Mouse (Mus musculus) hindbrain, embryonic 16.5 days (tissue): Measurements from ENCODE around the gene Alox12. TPM values are rescaled to one million over a fixed set of nuclear protein-coding genes. Genes with fewer than 3 reads are reported as not detected.

Source experiments
- ATAC-seq: fragments of 200-750 bp; cut with Nextera tagmentation; 2 replicates; pipeline ENCODE4 v1.8.0; 2017; ENCODE audit warnings: moderate TSS enrichment, moderate library complexity
- H3K27ac ChIP-seq: fragments of 300-500 bp; sonication (generic); 2 replicates; pipeline ENCODE4 v1.5.1; 2014; ENCODE audit warnings: low read depth, mild to moderate bottlenecking, control low read depth, low read length, moderate library complexity
- H3K27me3 ChIP-seq: fragments of 300-500 bp; sonication (generic); replicated peaks from 2 replicates; pipeline ENCODE4 v1.6.1; 2014; ENCODE audit warnings: low read length; ENCODE audit not compliant: control insufficient read depth, insufficient read depth
- H3K36me3 ChIP-seq: fragments of 300-500 bp; sonication (generic); 2 replicates; pipeline ENCODE4 v1.6.1; 2014; ENCODE audit warnings: mild to moderate bottlenecking, low read length, moderate library complexity, mixed read lengths; ENCODE audit not compliant: control insufficient read depth, insufficient read depth
- H3K4me1 ChIP-seq: fragments of 300-500 bp; sonication (generic); 2 replicates; pipeline ENCODE4 v1.6.1; 2014; ENCODE audit warnings: low read depth, low read length; ENCODE audit not compliant: control insufficient read depth, insufficient read depth
- H3K4me2 ChIP-seq: fragments of 300-500 bp; sonication (generic); 2 replicates; pipeline ENCODE4 v1.6.1; 2014; ENCODE audit warnings: mild to moderate bottlenecking, low read length, control low read depth, moderate library complexity
- H3K4me3 ChIP-seq: fragments of 300-500 bp; sonication (generic); 2 replicates; pipeline ENCODE4 v1.5.1; 2014; ENCODE audit warnings: mild to moderate bottlenecking, low read length, control low read depth, moderate library complexity
- H3K9ac ChIP-seq: fragments of 300-500 bp; sonication (generic); 2 replicates; pipeline ENCODE4 v1.6.1; 2014; ENCODE audit warnings: low read depth, mild to moderate bottlenecking, control low read depth, low read length, moderate library complexity
- H3K9me3 ChIP-seq: fragments of 300-500 bp; sonication (generic); 2 replicates; pipeline ENCODE4 v1.6.1; 2014; ENCODE audit warnings: mild to moderate bottlenecking, low read length, moderate library complexity; ENCODE audit not compliant: control insufficient read depth
- WGBS: fragments of 180-500 bp; shearing (Covaris S2); extraction: QIAGEN DNeasy Blood & Tissue Kit; methylation state at CpG from one replicate; pipeline ENCODE4 v1.1.7; 2014; 5-methylcytosine and 5-hydroxymethylcytosine counted together
- polyA plus RNA-seq: library from polyadenylated mRNA; unstranded; fragments of >200 nt; fragmentation: Nextera tagmentation; extraction: Ambion mirVana; gene quantifications from 2 replicates; pipeline ENCODE4 v1.2.1, GENCODE M21; 2015

Alox12 gene
- polyA plus RNA-seq, 1 experiment from 2014 or later = 1.1 TPM

DNA sequence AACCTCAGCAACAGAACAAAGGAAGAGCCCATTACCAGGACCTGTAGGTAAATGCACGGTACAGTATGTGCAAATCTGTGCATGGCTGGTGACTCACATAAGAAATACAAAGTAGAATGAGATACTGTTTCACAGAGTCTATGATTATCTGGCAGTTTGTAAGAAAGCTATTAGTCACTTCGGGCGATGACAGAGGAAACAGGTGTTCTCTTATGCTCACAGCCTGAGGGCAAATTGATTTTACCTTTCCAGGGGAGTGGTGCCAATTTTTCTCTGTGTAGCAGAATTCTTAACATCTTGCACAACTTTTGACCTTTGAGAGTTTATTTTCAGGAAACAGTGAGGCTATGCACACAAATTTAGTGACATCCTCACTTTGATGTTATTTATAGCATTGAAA, 29.6 kb upstream of the Alox12 start:
- Histone ChIP-seq H3K4me1 (0 out of 2 replicates have a peak, but pooled peaks cover 2% of the 10 kb centered on the region), H3K27ac (no peak overlapping the region), H3K4me2 (no peak overlapping the region), H3K9me3 (no peaks in the 10 kb centered on the region), H3K4me3 (no peak overlapping the region), H3K36me3 (no peaks in the 10 kb centered on the region), H3K9ac (no peak overlapping the region), H3K27me3 (no peaks in the 10 kb centered on the region)
- ATAC-seq = no peak
- whole genome bisulfite sequencing = 87% methylated on average over 3 of the region's 3 CpGs

DNA sequence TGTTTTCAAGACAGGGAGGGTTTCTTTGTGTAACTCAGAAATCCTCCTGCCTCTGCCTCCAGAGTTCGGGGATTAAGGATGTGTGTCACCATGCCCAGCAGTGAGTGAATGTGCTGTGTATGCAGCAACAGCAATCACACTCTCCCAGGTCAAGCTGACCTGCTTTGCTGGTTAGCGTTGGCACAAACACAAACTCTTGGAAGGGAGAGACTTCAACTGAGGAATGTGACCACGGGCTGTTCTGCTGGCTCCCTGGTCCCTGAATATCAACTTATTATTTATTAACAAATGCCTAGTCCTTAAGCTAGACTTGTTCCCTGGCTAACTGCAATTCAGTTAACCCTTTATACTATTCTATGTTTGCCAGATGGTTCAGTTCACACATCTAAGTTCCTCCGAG, 28.5 kb upstream of the Alox12 start:
- no peaks in the 10 kb centered on the region for H3K27me3 ChIP-seq
- no peaks in the 10 kb centered on the region for H3K4me1 ChIP-seq
- H3K4me2 ChIP-seq = no peak overlapping the region
- no peak overlapping the region for H3K27ac ChIP-seq
- no peak overlapping the region for H3K9ac ChIP-seq
- H3K9me3 ChIP-seq = no peaks in the 10 kb centered on the region
- WGBS = 88% methylated on average over 4 of the region's 4 CpGs
- ATAC-seq = no peak
- H3K4me3 ChIP-seq = no peak overlapping the region
- H3K36me3 ChIP-seq = no peaks in the 10 kb centered on the region

DNA sequence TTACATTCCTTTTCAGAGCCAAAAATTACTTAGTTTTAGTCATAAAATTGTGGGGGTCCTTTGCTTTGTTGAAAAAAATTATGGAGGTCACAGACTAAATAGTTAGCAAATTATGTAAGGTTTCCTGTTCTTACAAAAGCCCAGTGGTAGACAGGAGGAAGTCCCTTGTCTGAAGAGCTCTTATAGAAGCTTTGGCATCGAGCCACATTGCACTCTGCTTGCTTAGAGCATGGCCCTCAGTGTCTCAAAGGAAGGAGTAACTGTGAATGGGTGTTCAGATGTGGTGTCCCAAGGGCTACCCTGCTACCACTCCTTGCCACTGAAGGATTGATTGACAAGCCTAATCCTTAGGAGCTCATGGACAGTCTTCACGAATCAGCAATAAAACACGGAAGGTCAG, 25.3 kb upstream of the Alox12 start:
- Histone ChIP-seq H3K27me3 (no peaks in the 10 kb centered on the region), H3K4me1 (no peaks in the 10 kb centered on the region), H3K4me3 (no peak overlapping the region), H3K9me3 (no peaks in the 10 kb centered on the region), H3K36me3 (no peaks in the 10 kb centered on the region), H3K27ac (no peak overlapping the region), H3K9ac (no peak overlapping the region), H3K4me2 (no peak overlapping the region)
- ATAC-seq = no peak
- WGBS = 74% methylated on average over 3 of the region's 3 CpGs

DNA sequence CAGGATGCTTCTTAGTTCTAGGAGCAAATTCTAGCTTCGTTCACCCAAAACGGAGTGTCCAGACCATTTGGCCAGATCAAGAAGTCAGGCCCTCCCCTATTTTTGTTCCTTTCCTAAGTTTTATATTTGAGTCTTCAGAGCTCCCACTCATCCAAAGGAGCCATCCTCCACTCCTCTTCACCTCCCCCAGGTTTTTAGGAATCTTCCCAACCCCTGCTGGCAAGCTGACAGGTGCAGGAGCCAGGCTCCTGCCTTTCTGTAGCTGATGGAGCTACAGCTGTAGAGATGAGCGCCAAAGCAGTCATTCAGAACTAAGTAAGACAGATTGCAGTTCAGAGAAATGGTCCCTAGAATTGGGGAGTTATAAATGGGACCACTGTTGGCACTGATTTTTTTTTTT, 23.8 kb upstream of the Alox12 start:
- WGBS = 81% methylated on average over 3 of the region's 3 CpGs
- Histone ChIP-seq H3K27ac (no peak overlapping the region), H3K9me3 (no peaks in the 10 kb centered on the region), H3K9ac (no peak overlapping the region), H3K4me3 (no peak overlapping the region), H3K27me3 (no peaks in the 10 kb centered on the region), H3K36me3 (no peaks in the 10 kb centered on the region), H3K4me1 (no peaks in the 10 kb centered on the region), H3K4me2 (no peak overlapping the region)
- no peak for ATAC-seq

DNA sequence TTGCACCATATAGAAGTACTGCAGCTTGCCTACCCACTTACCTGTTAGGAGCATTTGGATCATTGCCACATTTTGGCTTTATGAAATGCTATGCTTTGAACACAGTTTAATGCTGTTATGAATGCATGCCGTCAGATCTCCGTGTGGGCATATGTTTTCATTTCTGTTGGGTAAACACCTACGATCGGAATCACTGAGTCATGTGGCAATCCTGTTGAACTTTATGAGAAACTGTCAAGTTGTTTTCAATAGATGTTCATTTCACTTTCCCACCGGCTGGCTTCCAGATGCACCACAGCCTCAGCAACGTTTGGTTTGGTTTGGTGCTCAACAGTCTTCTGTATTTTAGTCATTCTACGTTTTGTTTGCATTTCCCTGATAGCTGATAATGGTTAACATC, 16.5 kb upstream of the Alox12 start:
- no peak overlapping the region for H3K4me2 ChIP-seq
- WGBS = 88% methylated on average over 7 of the region's 7 CpGs
- H3K9ac ChIP-seq = no peak overlapping the region
- no peaks in the 10 kb centered on the region for H3K9me3 ChIP-seq
- no peak for ATAC-seq
- no peak overlapping the region for H3K27ac ChIP-seq
- no peaks in the 10 kb centered on the region for H3K36me3 ChIP-seq
- H3K4me1 ChIP-seq = no peaks in the 10 kb centered on the region
- no peaks in the 10 kb centered on the region for H3K27me3 ChIP-seq
- H3K4me3 ChIP-seq = no peak overlapping the region

DNA sequence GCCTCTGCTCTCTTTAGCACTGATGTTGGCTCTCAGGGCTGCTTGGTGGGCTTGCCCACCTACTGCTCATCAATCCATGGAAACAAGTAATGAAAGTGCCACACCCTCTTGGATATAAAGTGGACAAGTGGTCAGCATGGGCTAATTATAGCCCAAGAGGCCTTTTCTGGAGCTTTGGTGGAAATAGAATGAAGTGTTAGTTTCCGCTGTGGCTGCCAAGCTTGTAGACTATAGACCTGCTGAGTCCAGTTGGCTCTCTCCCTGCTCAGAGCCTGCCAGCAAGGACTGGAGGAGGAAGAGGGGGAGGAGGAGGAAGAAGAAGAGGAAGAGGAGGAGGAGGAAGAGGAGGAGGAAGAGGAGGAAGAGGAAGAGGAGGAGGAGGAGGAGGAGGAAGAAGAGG, 11.3 kb upstream of the Alox12 start:
- Histone ChIP-seq H3K27ac (no peak overlapping the region), H3K9me3 (no peaks in the 10 kb centered on the region), H3K27me3 (no peaks in the 10 kb centered on the region), H3K9ac (no peak overlapping the region), H3K36me3 (no peaks in the 10 kb centered on the region), H3K4me2 (no peak overlapping the region), H3K4me1 (no peaks in the 10 kb centered on the region), H3K4me3 (no peak overlapping the region)
- WGBS = 90% methylated on average over 1 of the region's 1 CpGs
- ATAC-seq = no peak

DNA sequence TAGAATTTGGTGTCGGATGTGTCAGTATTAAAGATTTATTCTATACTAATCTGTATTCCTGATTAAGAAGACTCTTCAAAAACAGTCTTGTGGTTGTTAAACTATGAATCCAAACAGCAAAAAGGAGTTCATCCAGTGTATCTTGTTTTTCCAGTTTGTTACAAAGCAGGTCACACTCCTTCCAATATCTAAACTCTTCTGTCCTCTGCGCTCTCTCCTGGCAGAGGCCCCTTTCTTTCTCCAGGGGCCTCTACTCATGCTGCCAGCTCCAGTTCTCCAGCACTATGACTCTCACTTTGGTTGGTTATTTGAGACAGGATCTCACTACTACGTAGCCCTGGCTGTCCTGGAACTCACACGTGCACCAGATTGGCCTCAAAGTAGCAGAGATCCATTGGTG, 10.7 kb upstream of the Alox12 start:
- Histone ChIP-seq H3K27ac (no peak overlapping the region), H3K4me3 (no peak overlapping the region), H3K9me3 (no peaks in the 10 kb centered on the region), H3K4me1 (no peaks in the 10 kb centered on the region), H3K36me3 (no peaks in the 10 kb centered on the region), H3K27me3 (no peaks in the 10 kb centered on the region), H3K4me2 (no peak overlapping the region), H3K9ac (no peak overlapping the region)
- ATAC-seq = no peak
- 77% methylated on average over 4 of the region's 4 CpGs for WGBS

DNA sequence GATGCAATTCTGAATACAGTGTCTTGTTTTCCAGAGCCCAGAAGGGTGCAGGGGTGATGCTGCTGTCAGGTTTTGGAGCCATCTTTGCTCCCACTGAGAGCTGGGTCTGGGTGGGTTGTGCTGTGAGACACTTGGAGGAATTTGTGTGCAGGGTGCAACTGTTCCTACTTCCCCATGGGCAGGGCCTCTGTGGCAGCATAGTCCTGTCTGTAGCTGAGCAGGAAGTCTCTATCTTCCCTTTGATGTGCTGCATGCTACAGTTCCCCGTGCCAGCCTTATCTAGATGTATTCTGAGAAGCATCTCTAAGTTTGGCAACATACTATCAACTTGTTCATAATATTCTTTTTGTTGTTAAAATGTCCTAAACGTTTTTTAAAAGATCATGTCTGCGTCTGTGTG, 10.1 kb upstream of the Alox12 start:
- Histone ChIP-seq H3K4me1 (no peaks in the 10 kb centered on the region), H3K9ac (no peak overlapping the region), H3K27ac (no peak overlapping the region), H3K27me3 (no peaks in the 10 kb centered on the region), H3K4me3 (no peak overlapping the region), H3K36me3 (no peaks in the 10 kb centered on the region), H3K9me3 (no peaks in the 10 kb centered on the region), H3K4me2 (no peak overlapping the region)
- 60% methylated on average over 3 of the region's 3 CpGs for WGBS
- ATAC-seq = no peak

DNA sequence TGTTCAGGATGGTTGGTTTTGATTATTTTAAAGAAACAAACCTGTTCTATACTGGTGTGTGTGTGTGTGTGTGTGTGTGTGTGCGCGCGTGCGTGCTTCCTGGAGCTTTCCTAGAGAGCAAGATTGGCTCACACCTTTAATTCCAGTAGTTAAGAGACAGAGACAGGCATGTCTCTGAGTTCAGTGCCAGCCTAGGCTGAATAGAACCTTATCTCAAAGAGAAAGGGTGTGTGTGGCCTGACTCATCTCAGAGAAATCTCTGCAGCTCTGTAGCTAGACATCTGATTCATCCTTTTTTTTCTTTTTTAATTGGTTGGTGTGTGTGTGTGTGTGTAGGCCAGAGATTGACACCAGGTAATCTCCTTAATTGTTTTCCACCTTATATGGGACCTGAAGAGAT, 3.9 kb upstream of the Alox12 start:
- Histone ChIP-seq H3K4me3 (no peak overlapping the region), H3K4me1 (peaks cover 3% of the 10 kb centered on the region; the same call in 1 of the 2 replicates), H3K27ac (no peak overlapping the region), H3K9me3 (no peaks in the 10 kb centered on the region), H3K27me3 (peaks cover 11% of the 10 kb centered on the region), H3K36me3 (no peaks in the 10 kb centered on the region), H3K4me2 (no peak overlapping the region), H3K9ac (no peak overlapping the region)
- WGBS = 100% methylated on average over 4 of the region's 4 CpGs
- ATAC-seq = no peak

DNA sequence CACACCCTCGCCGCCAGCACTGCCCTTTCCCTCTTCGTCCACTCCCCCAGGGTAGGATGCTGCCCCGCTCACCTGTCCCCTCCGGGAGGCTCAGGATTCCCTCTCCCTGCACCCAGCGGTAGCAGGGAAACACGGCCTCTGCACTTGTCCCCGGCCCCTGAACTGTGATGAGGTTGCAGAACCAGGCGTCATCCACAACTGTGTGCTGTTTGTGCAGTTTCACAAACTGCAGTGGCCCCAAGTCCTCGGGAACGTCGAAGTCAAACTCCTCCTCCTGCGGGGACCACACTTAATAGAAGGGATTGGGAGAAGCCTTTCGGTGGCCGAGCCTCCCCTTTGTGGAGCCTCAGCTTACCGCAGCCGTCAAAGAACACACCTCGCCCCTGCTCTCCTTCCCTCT, 816 bp downstream of the Alox12 start:
- WGBS = 6% methylated on average over 18 of the region's 18 CpGs
- peaks cover 29% of the 10 kb centered on the region for H3K27me3 ChIP-seq
- peaks cover 3% of the 10 kb centered on the region; the same call in 1 of the 2 replicates for H3K4me1 ChIP-seq
- H3K27ac ChIP-seq = no peak overlapping the region
- H3K9ac ChIP-seq = no peak overlapping the region
- no peaks in the 10 kb centered on the region for H3K9me3 ChIP-seq
- no peaks in the 10 kb centered on the region for H3K36me3 ChIP-seq
- ATAC-seq = no peak
- no peak overlapping the region; the same call in 1 of the 2 replicates for H3K4me2 ChIP-seq
- H3K4me3 ChIP-seq = peak overlapping the region; percentile 1; the same call in 1 of the 2 replicates
